Mouse (Mus musculus): ENCODE results near the gene Txnrd2. TPM values are rescaled to one million over a fixed set of nuclear protein-coding genes. Genes with fewer than 3 reads are reported as not detected.

The Txnrd2 gene
- 13.1 and 28.8 TPM in 2 replicates for total RNA-seq (2014; fragmentation: Nextera tagmentation)
- total RNA-seq (2017) = 8.8 and 9.7 TPM in 2 replicates

- ATAC-seq (replicated peaks; ENCODE audit: poor library complexity, severe bottlenecking) = peak; percentile 81
Measured at GRCm38 (mm10) chr16:18426215-18426791, at the start of gene Txnrd2. Gene Txnrd2, plus strand, starts transcription at chr16:18426384.

GRCm38 (mm10) chr16:18377203-18377602, 49.0 kb upstream of the Txnrd2 start:
- ATAC-seq (replicated peaks; ENCODE audit: poor library complexity, severe bottlenecking) = peak; percentile 20

- ATAC-seq (replicated peaks; ENCODE audit: poor library complexity, severe bottlenecking) = no peak
Measured at GRCm38 (mm10) chr16:18378489-18378888, 47.7 kb upstream of the Txnrd2 start.

GRCm38 (mm10) chr16:18379338-18380001, 46.7 kb upstream of the Txnrd2 start:
- ATAC-seq (replicated peaks; ENCODE audit: poor library complexity, severe bottlenecking) = no peak

GRCm38 (mm10) chr16:18380495-18381063, 45.6 kb upstream of the Txnrd2 start:
- no peak for ATAC-seq (replicated peaks; ENCODE audit: poor library complexity, severe bottlenecking)

GRCm38 (mm10) chr16:18381621-18382258, 44.4 kb upstream of the Txnrd2 start:
- no peak for ATAC-seq (replicated peaks; ENCODE audit: poor library complexity, severe bottlenecking)

DNA sequence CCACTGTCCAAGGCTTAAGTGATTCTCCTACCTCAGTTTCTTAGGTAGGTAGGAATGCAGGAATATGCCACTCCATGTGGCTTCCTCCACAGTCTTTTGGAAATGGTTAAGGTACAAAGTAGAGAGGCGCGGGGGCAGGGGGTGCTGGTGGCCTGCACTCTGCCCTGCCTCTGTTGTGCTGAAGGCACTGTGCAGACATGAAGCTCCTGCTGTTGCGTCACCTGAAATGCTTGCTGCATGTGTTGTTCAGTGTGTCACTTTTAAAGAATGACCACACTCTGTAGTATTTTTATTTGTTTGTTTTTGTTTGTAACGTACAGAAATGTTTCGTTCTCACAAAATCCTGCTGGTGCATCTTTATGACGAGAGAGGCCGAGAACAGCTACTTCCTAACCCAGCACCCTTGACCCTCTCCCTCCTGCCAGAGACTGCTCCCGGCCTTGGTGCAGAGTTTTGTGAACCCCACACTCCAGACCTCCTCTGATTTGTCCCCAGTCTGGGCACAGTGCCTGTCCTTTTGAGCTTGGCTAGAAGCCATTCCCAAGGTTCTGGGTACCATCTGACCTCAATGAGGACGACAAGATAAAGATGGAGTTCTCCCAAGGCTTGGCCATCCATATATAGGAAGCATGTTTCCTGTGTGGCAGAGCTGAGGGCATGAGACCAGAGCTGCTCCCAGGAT, 43.0 kb upstream of the Txnrd2 start:
- ATAC-seq (replicated peaks; ENCODE audit: poor library complexity, severe bottlenecking) = no peak

GRCm38 (mm10) chr16:18383756-18384155, 42.4 kb upstream of the Txnrd2 start:
- no peak for ATAC-seq (replicated peaks; ENCODE audit: poor library complexity, severe bottlenecking)

- no peak for ATAC-seq (replicated peaks; ENCODE audit: poor library complexity, severe bottlenecking)
Measured at GRCm38 (mm10) chr16:18384211-18384610, 42.0 kb upstream of the Txnrd2 start.

DNA sequence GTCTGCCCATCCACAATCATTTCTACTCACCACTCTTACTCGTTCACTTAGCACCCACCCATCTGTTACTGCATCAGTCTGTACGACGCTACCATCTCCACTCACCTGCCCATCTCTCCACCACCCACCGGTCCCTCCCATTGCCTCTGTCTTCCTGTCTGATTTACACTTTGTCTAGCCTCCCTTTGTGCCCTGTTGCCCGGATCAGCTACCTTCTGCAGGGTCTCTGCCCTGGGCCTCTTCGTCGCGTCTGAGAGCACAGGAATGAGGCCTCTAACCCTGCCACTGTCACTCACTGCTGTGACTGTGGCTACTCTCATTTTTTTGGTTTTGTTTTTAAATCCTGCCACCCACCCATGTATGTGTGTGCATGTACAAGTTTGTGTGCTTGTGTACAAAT, 41.5 kb upstream of the Txnrd2 start:
- no peak for ATAC-seq (replicated peaks; ENCODE audit: poor library complexity, severe bottlenecking)

DNA sequence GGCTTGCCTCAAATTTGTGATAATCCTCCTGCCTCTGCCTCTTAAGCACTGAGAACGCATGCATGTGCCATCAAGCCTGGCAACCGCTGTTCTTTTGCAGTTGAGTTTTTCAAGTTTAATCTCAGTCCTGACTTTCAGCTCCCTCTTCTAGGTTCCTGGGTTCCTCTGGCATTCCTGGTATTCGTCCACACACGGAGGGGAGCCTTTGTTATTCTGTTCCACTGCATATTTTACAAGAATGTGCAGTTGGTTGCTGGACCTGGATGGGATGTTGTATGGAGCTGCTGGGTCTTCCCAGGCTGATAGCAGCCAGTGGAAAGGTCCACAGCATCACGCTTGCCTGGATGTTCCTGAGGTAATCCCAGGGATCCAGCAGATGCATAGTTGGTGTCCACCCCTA, 40.8 kb upstream of the Txnrd2 start:
- no peak for ATAC-seq (replicated peaks; ENCODE audit: poor library complexity, severe bottlenecking)

DNA sequence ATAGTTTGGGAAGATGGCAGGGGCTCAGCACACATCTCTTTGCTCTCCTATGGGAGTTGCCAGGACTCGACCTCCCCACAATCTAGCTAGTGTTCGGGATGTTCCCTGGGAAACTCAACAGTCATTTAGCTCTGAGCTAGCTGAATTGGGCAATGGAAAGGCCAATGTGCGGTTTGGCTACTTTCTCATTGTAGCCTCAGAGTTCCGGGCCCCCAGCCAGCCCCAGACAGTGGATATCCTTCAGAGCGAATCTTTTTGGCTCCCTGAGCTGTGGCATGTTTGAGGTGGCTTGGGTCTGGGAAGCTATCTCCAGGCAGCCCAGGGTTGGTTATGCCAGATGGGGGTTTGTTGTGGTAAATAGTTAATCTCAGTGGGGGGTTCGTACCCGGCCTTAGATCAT, 39.7 kb upstream of the Txnrd2 start:
- ATAC-seq (replicated peaks; ENCODE audit: poor library complexity, severe bottlenecking) = no peak

DNA sequence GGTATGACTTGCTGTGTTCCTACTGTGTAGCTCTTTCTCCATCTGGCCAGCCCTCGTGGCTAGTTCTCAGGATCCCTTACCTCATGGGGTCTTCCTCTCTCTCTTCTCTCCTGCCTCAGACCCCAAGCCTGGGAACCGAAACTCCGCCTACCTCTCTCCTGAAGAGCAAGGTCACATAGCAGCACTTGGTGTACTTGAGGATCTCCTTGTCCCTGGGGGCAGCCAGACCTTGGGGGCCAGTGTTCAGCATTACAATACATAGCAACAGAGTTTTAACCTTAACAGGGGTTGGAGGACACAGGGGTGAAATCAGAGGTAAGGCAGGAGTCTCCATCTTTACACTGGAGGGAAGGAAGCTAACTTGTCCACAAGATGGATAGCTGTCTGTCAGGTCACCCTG, 39.2 kb upstream of the Txnrd2 start:
- no peak for ATAC-seq (replicated peaks; ENCODE audit: poor library complexity, severe bottlenecking)

DNA sequence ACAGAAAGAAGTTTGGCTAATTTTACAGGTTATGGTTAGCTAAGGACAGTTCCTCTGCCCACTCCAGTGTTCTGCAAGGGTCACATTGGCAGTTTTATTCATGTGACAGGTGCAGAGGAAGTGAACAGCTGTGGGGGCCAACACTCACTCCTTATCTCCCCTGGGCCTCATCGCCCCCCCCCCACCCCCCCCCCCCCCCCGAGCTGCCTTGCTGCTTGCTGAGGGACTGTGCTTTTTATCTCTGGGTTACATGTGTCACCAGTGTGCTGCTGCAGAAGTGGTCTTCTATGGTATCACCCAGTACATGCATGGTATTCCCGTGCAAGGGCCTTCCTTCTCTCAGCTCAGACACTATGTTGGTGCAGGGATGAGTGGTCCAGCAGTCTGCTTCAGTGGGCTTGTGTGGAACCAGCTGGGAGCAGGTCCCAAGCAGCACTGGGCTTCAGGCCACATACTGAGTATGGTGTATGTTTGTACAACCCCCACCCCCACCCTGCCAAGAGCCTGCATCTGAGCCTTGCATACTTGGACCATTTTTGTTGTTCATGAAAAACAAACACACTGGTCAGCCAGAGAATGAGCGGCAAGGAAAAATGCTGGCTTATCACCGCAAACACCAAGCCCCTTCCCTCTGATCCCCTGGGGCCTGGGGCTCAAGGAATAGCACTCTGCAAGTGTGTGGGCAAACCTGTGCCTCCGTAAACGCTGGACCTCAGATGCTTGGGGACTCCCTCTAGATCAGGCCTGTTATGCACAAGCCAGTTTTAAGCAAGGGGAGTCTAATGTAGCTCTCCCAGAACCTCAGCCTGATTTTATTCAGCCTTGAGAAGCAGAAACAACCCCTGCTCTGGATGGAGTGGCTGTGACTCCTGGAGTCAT, 38.2 kb upstream of the Txnrd2 start:
- ATAC-seq (replicated peaks; ENCODE audit: poor library complexity, severe bottlenecking) = no peak

DNA sequence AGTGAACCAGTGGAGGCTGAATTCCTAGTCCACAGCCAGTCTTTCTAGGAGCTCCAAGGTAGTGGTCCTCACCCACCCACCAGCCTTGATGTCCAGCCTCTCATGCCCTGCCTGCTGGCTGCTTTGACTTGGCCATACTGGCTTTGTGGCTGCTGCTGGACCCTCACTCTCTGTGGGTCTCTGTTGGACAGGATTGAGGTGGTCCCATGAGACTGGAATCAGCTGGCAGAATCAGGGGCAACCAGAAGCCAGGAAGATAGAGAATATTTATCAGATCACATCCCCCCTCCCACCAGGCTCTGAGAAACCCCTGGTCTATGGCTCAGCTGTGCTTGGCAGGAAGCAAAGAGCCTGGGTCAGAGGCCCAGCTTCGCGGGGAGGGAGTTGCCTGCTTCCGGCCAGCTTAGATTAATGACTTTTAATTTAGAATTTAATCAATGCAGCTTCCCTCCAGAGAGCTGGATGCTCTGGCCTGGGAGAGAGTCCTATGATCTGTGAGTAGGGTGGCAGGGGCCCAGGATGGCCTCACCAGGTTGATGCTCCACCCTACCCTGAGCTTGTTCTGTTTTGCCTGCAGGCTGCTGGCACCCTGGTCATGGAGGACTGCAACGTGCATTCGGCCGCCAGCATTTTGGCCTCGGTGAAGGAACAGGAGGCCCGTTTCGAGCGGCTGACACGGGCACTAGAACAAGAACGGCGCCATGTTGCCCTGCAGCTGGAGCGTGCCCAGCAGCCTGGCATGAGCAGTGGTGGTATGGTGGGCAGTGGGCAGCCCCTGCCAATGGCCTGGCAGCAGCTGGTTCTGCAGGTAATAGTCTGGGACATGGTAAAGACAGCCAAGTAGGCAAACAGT, 37.4 kb upstream of the Txnrd2 start:
- no peak for ATAC-seq (replicated peaks; ENCODE audit: poor library complexity, severe bottlenecking)

DNA sequence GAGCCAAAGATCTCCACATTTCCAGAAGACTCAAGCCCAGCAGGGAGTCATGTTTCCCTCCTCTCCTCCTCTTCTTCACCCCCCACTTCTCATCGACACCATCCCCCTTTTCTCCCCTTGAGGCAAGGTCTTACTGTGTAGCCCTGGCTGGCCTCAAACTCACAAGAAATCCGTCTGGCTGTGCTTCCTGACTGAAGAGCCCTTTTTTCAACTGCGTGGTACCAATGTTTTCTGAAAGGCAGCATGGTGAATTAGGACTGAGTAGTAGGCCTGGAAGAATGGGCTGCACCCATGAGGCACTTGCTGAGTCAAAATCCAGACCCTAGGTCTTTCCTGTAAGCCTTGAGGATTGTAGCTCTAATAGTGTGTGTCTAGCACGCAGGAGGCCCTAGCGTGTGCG, 35.8 kb upstream of the Txnrd2 start:
- no peak for ATAC-seq (replicated peaks; ENCODE audit: poor library complexity, severe bottlenecking)

DNA sequence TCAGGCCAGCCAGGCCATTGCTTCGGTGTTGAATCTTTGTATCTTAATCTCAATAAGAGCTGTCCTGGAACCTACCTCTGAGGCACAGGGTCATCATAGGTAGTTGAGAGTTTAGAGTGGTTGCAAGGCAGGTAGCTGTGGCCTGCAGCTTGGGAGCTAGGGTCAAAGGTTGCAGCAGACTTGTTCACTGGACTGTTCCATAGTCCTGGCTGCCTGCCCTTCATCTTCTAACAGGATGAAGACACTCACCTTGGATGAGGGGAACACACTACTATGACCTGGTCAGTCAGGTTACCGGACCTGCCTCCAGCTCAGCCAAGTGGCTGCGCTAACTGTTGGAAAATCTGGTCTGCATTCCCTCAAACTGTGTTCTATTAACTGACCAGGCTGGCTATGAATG, 35.1 kb upstream of the Txnrd2 start:
- no peak for ATAC-seq (replicated peaks; ENCODE audit: poor library complexity, severe bottlenecking)

DNA sequence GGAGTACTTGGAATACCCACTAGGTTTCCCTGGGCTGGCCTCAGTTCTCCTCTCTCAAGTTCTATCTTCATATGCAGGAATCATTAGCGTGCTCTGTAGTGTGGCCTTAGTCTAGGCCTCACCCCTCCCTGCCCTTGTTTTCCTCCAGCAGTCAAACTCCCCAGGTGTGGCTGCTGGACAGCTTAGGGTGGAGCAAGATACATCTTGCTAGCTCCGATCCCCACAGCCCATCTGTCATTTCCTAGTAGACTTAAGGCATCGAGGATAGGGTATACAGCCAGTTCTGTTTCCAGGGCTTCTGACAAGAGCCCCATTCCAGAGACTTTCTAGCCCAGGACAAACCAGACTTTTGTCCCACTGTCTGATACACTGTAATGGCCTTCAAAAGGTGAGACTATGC, 34.5 kb upstream of the Txnrd2 start:
- ATAC-seq (replicated peaks; ENCODE audit: poor library complexity, severe bottlenecking) = no peak

All from granulocyte monocyte progenitor cell, adult 5-6 weeks (primary cell).